ENCODE assay signal across 8 mouse cellular contexts in the genomic region with DNA sequence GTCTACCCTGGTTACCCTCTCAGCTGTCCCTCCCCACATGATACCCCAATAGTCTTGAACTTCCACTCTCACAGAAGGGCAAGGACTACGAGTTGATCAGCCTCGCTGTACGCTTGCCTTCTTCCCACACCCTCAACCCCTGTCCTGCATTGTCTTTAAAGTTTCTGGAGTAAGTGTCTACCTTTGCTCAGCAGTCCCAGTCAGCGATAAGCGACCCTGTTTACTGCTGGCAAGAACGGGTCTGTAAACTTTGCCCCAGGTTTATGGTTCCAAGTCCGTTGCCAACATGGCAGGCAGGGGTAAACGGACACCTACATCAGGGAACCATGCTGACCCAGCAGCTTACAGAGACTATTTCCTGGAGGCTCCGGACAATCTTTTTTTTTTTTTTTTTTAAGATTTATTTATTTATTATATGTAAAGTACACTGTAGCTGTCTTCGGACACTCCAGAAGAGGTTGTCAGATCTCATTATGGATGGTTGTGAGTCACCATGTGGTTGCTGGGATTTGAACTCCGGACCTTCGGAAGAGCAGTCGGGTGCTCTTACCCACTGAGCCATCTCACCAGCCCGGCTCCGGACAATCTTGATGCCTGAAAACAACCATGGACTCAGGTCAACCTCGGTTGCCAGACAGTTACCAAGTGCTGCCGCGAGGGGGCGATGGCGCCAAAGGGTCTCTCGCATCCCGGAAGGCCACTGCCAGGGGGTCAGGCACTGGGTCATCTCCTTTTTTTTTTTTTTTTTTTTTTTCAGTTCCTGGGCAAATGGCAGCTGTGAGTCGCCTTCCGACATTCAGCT. TPM values are rescaled to one million over a fixed set of nuclear protein-coding genes. Genes with fewer than 3 reads are reported as not detected.
DNase-seq lines count a peak whose midpoint lies in the region; TF ChIP-seq lines count a peak whose summit lies in the region.

No protein-coding gene starts in this region.

- H3K9me3 ChIP-seq in megakaryocyte, embryonic 14.5 days: peaks cover 6% of the 10 kb centered on the region

- TF ChIP-seq CTCF in left cerebral cortex, adult 2 months (IDR thresholded peaks at IDR 0.05): peak; percentile 75

- no peak overlapping the region for H3K27ac ChIP-seq in left cerebral cortex, adult 2 months

- H3K4me3 ChIP-seq in left cerebral cortex, adult 2 months: peak overlapping the region; percentile 24; the same call in 1 of the 2 replicates
- H3K4me3 ChIP-seq in megakaryocyte, embryonic 14.5 days (replicated peaks): peak overlapping the region; percentile 82

- intact Hi-C loops in left cerebral cortex, adult 2 months (cut with DNase I): loop anchor here (1.0 to 2.0 kb wide), 2 partner anchors 49 to 239 kb away; a partner anchor contains a TSS

- H3K36me3 ChIP-seq in megakaryocyte, embryonic 14.5 days (replicated peaks; ENCODE audit: low read length): no peaks in the 10 kb centered on the region

- H3K4me1 ChIP-seq in megakaryocyte, embryonic 14.5 days: peaks cover 43% of the 10 kb centered on the region

- peak; percentile 39 for DNase-seq in T-cell, adult 2 months (ENCODE audit: low spot score)
- peak; percentile 78 to 80 for DNase-seq in cerebellum, postnatal 36 days
- peak; percentile 92 for DNase-seq in gastrocnemius, postnatal 10 days
- DNase-seq in hindlimb bud, embryonic 11.5 days (ENCODE audit: extremely low spot score, low read depth, low spot score): peak; percentile 46
- DNase-seq in left cerebral cortex, adult 2 months (ENCODE audit: extremely low spot score in 1 of 2, low spot score in 2 of 2): peak; percentile 57 to 72
- DNase-seq in right cerebral cortex, adult 2 months (ENCODE audit: low spot score in 2 of 2): peak; percentile 66 to 71
- peak; percentile 57 for DNase-seq in urinary bladder, postnatal 10 days (ENCODE audit: low spot score)

- H3K27me3 ChIP-seq in megakaryocyte, embryonic 14.5 days (replicated peaks): no peaks in the 10 kb centered on the region

RNA-seq across cellular contexts. Expression of a gene that starts 43.4 kb away (rescaled TPM):
- 10 to 100 TPM in 1 of 2 experiments, 1 to 10 TPM in 1; 9.6 to 12.8 TPM for total RNA-seq in gastrocnemius, postnatal 10 days (2021)
- 10 to 100 TPM; 24.2 to 27.1 TPM for total RNA-seq in left cerebral cortex, adult 2 months (2021)
- polyA plus RNA-seq in megakaryocyte, embryonic 14.5 days (2012; ENCODE audit: insufficient read depth, low replicate concordance): 2.9 TPM in 2 replicates

RNA-seq across cellular contexts. Expression of a gene that starts 48.8 kb away (rescaled TPM):
- total RNA-seq in gastrocnemius, postnatal 10 days (2021): 10 to 100 TPM in 1 of 2 experiments, 1 to 10 TPM in 1; 8.0 to 10.8 TPM
- 10 to 100 TPM; 14.3 to 18.9 TPM for total RNA-seq in left cerebral cortex, adult 2 months (2021)
- 2.2 and 16.0 TPM in 2 replicates for polyA plus RNA-seq in megakaryocyte, embryonic 14.5 days (2012; ENCODE audit: insufficient read depth, low replicate concordance)

Comparison
In these comparisons a context has a peak if more than half of its experiments do, and no peak if none do; other contexts are left out.
1. DNase-seq: peak in every context shown above with its lines; median percentile 92 in gastrocnemius, postnatal 10 days; 79 in cerebellum, postnatal 36 days; 68 in right cerebral cortex, adult 2 months; 64 in left cerebral cortex, adult 2 months; 57 in urinary bladder, postnatal 10 days; 46 in hindlimb bud, embryonic 11.5 days; 39 in T-cell, adult 2 months.